In the genomic region with DNA sequence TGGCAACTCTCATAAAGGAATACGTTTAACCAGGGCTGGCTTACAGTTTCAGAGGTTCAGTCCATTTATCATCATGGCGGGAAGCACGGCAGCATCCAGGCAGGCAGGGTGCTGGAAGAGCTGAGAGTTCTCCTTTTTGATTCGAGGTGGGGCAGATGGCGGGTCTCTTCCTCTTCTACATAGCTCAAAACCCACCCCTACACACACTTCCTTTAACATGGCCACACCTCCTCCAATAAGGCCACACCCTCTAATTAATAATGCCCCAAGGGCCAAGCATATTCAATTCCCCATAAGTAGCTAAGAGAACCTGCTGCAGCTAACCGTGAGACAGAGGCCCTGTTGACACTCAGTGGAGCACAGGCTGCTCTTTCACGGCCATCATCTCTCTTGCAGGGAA, we compare ENCODE assay signal across 32 mouse cellular contexts. TPM values are rescaled to one million over a fixed set of nuclear protein-coding genes. Genes with fewer than 3 reads are reported as not detected.
DNase-seq lines count a peak whose midpoint lies in the region; ATAC-seq and TF ChIP-seq lines count a peak whose summit lies in the region.
"Had no signal": no experiment of that assay in that cellular context is flagged by ENCODE, and none has a peak within 500 bp of the region (broad histone marks: within the 10 kb centered on the region; RNA-seq: fewer than 3 reads in every experiment).

No protein-coding gene starts in this region.

- H3K4me2 ChIP-seq in kidney, embryonic 15.5 days: peak overlapping the region; percentile 40; the same call in 1 of the 2 replicates
- no peak overlapping the region for H3K4me2 ChIP-seq in neural tube, embryonic 15.5 days
- H3K4me2 ChIP-seq: intestine, embryonic 15.5 days; liver, embryonic 13.5 days had no signal

- no peak overlapping the region for H3K9ac ChIP-seq in kidney, embryonic 15.5 days
- no peak overlapping the region for H3K9ac ChIP-seq in neural tube, embryonic 15.5 days (replicated peaks)
- H3K9ac ChIP-seq: heart, embryonic 12.5 days; intestine, embryonic 15.5 days; limb, embryonic 13.5 days; liver, embryonic 13.5 days; midbrain, embryonic 15.5 days; stomach, embryonic 15.5 days had no signal

- 59% methylated on average over 7 of the region's 7 CpGs for WGBS in kidney, embryonic 15.5 days
- 54% methylated on average over 7 of the region's 7 CpGs for WGBS in neural tube, embryonic 15.5 days

- H3K9me3 ChIP-seq in kidney, embryonic 15.5 days (replicated peaks): no peaks in the 10 kb centered on the region
- H3K9me3 ChIP-seq in E14TG2a.4 (ENCODE audit: low read length): no peaks in the 10 kb centered on the region
- H3K9me3 ChIP-seq in neural tube, embryonic 15.5 days (replicated peaks): no peaks in the 10 kb centered on the region
- H3K9me3 ChIP-seq: heart, embryonic 12.5 days; intestine, embryonic 15.5 days; limb, embryonic 13.5 days; liver, embryonic 13.5 days; midbrain, embryonic 10.5 days; midbrain, embryonic 15.5 days; stomach, embryonic 15.5 days had no signal

- H3K4me3 ChIP-seq in kidney, embryonic 15.5 days (replicated peaks): no peak overlapping the region
- peak overlapping the region; percentile 68 for H3K4me3 ChIP-seq in E14TG2a.4 (replicated peaks; ENCODE audit: low read length)
- no peak overlapping the region for H3K4me3 ChIP-seq in neural tube, embryonic 15.5 days (replicated peaks)
- H3K4me3 ChIP-seq: intestine, embryonic 15.5 days; limb, embryonic 13.5 days; liver, embryonic 13.5 days; midbrain, embryonic 15.5 days; stomach, embryonic 15.5 days had no signal

- H3K27ac ChIP-seq in kidney, embryonic 15.5 days: no peak overlapping the region
- no peak overlapping the region for H3K27ac ChIP-seq in neural tube, embryonic 15.5 days (replicated peaks)
- H3K27ac ChIP-seq: intestine, embryonic 15.5 days; kidney, postnatal 0 days; limb, embryonic 13.5 days; liver, embryonic 13.5 days; macrophage; midbrain, embryonic 10.5 days; midbrain, embryonic 15.5 days; stomach, embryonic 15.5 days had no signal

- no peaks in the 10 kb centered on the region for H3K36me3 ChIP-seq in kidney, embryonic 15.5 days
- H3K36me3 ChIP-seq in E14TG2a.4 (ENCODE audit: insufficient read depth, low read length): no peaks in the 10 kb centered on the region
- no peaks in the 10 kb centered on the region for H3K36me3 ChIP-seq in neural tube, embryonic 15.5 days
- H3K36me3 ChIP-seq: heart, embryonic 12.5 days; intestine, embryonic 15.5 days; limb, embryonic 13.5 days; liver, embryonic 13.5 days; midbrain, embryonic 10.5 days; midbrain, embryonic 15.5 days; stomach, embryonic 15.5 days had no signal

- H3K27me3 ChIP-seq in kidney, embryonic 15.5 days: 0 out of 2 replicates have a peak, but pooled peaks cover 4% of the 10 kb centered on the region
- peaks cover 40% of the 10 kb centered on the region for H3K27me3 ChIP-seq in E14TG2a.4 (ENCODE audit: insufficient read depth, low read length)
- H3K27me3 ChIP-seq in neural tube, embryonic 15.5 days (replicated peaks): no peaks in the 10 kb centered on the region
- H3K27me3 ChIP-seq: intestine, embryonic 15.5 days; midbrain, embryonic 15.5 days; stomach, embryonic 15.5 days had no signal

- H3K4me1 ChIP-seq in kidney, embryonic 15.5 days: peaks cover 21% of the 10 kb centered on the region
- peaks cover 37% of the 10 kb centered on the region for H3K4me1 ChIP-seq in E14TG2a.4 (replicated peaks; ENCODE audit: low read depth, low read length)
- peaks cover 5% of the 10 kb centered on the region; the same call in 1 of the 2 replicates for H3K4me1 ChIP-seq in neural tube, embryonic 15.5 days
- H3K4me1 ChIP-seq: intestine, embryonic 15.5 days; stomach, embryonic 15.5 days had no signal

- no peak for DNase-seq in kidney, postnatal 10 days
- peak; percentile 49 for DNase-seq in MEL-GATA-1-ER (ENCODE audit: extremely low read depth, low read depth)
- no peak for DNase-seq in layer of hippocampus, postnatal 14 days (ENCODE audit: low spot score in 2 of 2)
- DNase-seq: adrenal gland, adult 2 months; adrenal gland, postnatal 36 days; cerebellum, adult 18-20 months; cerebellum, postnatal 10 days; gastrocnemius, postnatal 25 days; heart, adult 18-20 months; heart, postnatal 4 days; kidney, adult 2 months; layer of hippocampus, adult 9-11 months; liver, embryonic 13.5 days; lung, adult 18-20 months; lung, postnatal 10 days; right cerebral cortex, postnatal 14 days had no signal

- ATAC-seq in kidney, embryonic 15.5 days (replicated peaks; ENCODE audit: low FRiP score): no peak
- ATAC-seq in megakaryocyte, adult 5-6 weeks (ENCODE audit: poor library complexity, severe bottlenecking): 0 out of 2 replicates have a peak, but pooled peaks have one; percentile 45
- ATAC-seq in neural tube, embryonic 15.5 days (ENCODE audit: low FRiP score): no peak
- ATAC-seq: CD4-positive, CD25-positive, alpha-beta regulatory T cell, adult 4 months; forebrain, embryonic 14.5 days; hindbrain, embryonic 16.5 days; intestine, embryonic 15.5 days; midbrain, embryonic 15.5 days had no signal

- no peak for TF ChIP-seq CTCF in E14TG2a.4 (conservative IDR thresholded peaks at IDR 0.05; ENCODE audit: low read length)

RNA-seq across cellular contexts. Expression of a gene that starts 5.4 kb away (rescaled TPM):
- polyA plus RNA-seq in kidney, embryonic 15.5 days (2015; fragmentation: Nextera tagmentation; extraction: Ambion mirVana): 1.1 and 1.6 TPM in 2 replicates
- not detected in 2 replicates for total RNA-seq in megakaryocyte, adult 5-6 weeks (2015)
- total RNA-seq in megakaryocyte, adult 5-6 weeks (2017): 1.3 TPM in 1 of 2 replicates, not detected in the other
- total RNA-seq in layer of hippocampus, postnatal 14 days (2021): 1 to 10 TPM; 1.2 TPM
- 2.7 and 2.9 TPM in 2 replicates for polyA plus RNA-seq in neural tube, embryonic 15.5 days (2015; fragmentation: Nextera tagmentation; extraction: Ambion mirVana)
- total RNA-seq: common myeloid progenitor, adult 5-6 weeks had no signal

RNA-seq across cellular contexts. Expression of a gene that starts 31.6 kb away (rescaled TPM):
- polyA plus RNA-seq in kidney, embryonic 15.5 days (2015; fragmentation: Nextera tagmentation; extraction: Ambion mirVana): 8.3 and 9.1 TPM in 2 replicates
- total RNA-seq in megakaryocyte, adult 5-6 weeks (2015): not detected in 2 replicates
- total RNA-seq in megakaryocyte, adult 5-6 weeks (2017): not detected in 2 replicates
- total RNA-seq in layer of hippocampus, postnatal 14 days (2021): 10 to 100 TPM; 10.7 to 11.7 TPM
- polyA plus RNA-seq in neural tube, embryonic 15.5 days (2015; fragmentation: Nextera tagmentation; extraction: Ambion mirVana): 6.0 and 6.9 TPM in 2 replicates

RNA-seq across cellular contexts. Expression of a gene that starts 42.3 kb away (rescaled TPM):
- 430 and 490 TPM in 2 replicates for polyA plus RNA-seq in kidney, embryonic 15.5 days (2015; fragmentation: Nextera tagmentation; extraction: Ambion mirVana)
- total RNA-seq in megakaryocyte, adult 5-6 weeks (2015): 174 and 182 TPM in 2 replicates
- total RNA-seq in megakaryocyte, adult 5-6 weeks (2017): 86.5 and 88.9 TPM in 2 replicates
- 100 to 1,000 TPM; 130 to 131 TPM for total RNA-seq in layer of hippocampus, postnatal 14 days (2021)
- 246 and 284 TPM in 2 replicates for polyA plus RNA-seq in neural tube, embryonic 15.5 days (2015; fragmentation: Nextera tagmentation; extraction: Ambion mirVana)

RNA-seq across cellular contexts. Expression of a gene that starts 42.7 kb away (rescaled TPM):
- 46.9 and 47.5 TPM in 2 replicates for polyA plus RNA-seq in kidney, embryonic 15.5 days (2015; fragmentation: Nextera tagmentation; extraction: Ambion mirVana)
- total RNA-seq in megakaryocyte, adult 5-6 weeks (2015): 60.9 and 69.8 TPM in 2 replicates
- 79.7 and 84.8 TPM in 2 replicates for total RNA-seq in megakaryocyte, adult 5-6 weeks (2017)
- 10 to 100 TPM; 23.7 to 26.3 TPM for total RNA-seq in layer of hippocampus, postnatal 14 days (2021)
- 18.3 and 29.5 TPM in 2 replicates for polyA plus RNA-seq in neural tube, embryonic 15.5 days (2015; fragmentation: Nextera tagmentation; extraction: Ambion mirVana)

Comparison
In these comparisons a context has a peak if more than half of its experiments do, and no peak if none do; other contexts are left out.
1. RNA of a gene that starts 31.6 kb away (total RNA-seq): 10.7 to 11.7 TPM in layer of hippocampus, postnatal 14 days; not detected in megakaryocyte, adult 5-6 weeks; every median in the first group is over 10 times any median in the second.